Mouse (Mus musculus): ENCODE data around the gene Map3k5. TPM values are rescaled to one million over a fixed set of nuclear protein-coding genes. Genes with fewer than 3 reads are reported as not detected.
A peak's percentile ranks its signal among the peaks of the same experiment; 100 is the strongest.

Map3k5 gene
- polyA plus RNA-seq, 1 experiment from 2014 or later: 1.9 TPM

DNA sequence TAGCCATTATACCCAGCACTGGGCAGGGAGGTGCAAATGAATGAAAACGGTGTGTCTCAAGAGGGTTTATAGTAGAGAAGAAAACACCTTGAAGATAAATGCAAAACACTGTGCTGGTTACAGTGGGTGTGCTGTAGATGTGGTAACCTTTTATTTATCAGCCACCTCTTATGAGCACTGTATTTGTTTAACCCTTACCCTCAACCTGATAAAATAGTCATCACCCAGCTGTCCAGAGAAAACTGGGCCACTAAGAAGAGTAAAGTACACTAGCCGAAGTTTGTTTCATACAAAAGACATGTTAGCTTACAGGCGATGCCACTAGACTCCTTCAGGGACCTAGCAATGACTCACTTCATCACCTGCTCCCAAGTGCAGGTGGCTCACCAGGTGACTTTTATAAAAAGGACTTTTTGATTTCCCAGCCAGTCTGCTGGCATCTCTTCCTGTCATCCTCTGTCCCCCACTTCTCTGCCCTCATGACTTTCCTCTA, 235.0 kb downstream of the Map3k5 start:
- 87% methylated on average over 3 of the region's 3 CpGs for WGBS

DNA sequence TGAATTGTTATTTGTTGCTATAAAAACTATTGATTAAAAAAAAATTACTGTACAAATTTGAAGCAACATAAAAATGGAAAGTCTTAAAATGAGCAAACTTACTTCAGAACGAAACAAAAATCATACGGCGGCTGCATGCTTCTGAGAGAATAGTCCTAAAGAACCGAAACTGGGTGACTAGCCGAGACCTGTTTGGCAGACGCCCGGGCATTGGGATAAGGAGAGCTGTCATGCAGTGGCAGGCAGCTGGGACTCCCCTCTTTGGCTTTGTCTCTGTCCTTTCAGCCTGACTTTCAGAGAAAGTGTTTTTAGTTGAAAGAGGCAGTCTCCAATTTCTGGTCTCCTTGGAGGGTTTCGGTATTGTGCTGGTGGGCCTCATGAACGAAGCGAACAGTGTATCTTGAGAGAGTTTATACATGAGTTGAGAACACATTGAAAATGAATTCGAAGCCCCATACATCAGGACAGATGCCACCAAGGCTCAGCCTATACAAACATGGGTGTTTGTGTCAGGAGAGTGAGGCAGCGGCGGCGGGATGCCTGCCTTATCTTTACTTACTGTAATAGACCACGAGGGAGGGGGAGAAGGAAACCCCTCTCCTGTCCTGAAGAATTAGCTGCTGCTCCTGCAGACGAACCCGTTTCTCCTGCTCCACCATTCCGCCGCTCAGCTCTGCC, 235.8 kb downstream of the Map3k5 start:
- 27% methylated on average over 19 of the region's 19 CpGs for WGBS
- Histone ChIP-seq H3K9ac (replicated peaks; ENCODE audit: low read depth, low read length) (peak overlapping the region; percentile 39), H3K4me3 (ENCODE audit: low read depth, low read length) (peak overlapping the region; percentile 22), H3K27me3 (ENCODE audit: control insufficient read depth, insufficient read depth, low read length) (no peaks in the 10 kb centered on the region), H3K4me2 (ENCODE audit: low read depth, low read length) (peak overlapping the region; percentile 51), H3K27ac (ENCODE audit: low read depth, low read length) (peak overlapping the region; percentile 1; the same call in 1 of the 2 replicates), H3K9me3 (ENCODE audit: control insufficient read depth, low read length) (no peaks in the 10 kb centered on the region), H3K36me3 (ENCODE audit: control insufficient read depth, insufficient read depth, low read length) (no peaks in the 10 kb centered on the region), H3K4me1 (ENCODE audit: control insufficient read depth, insufficient read depth, low read length) (0 out of 2 replicates have a peak, but pooled peaks cover 11% of the 10 kb centered on the region)
- ATAC-seq (ENCODE audit: low read depth): peak; percentile 22; the same call in 1 of the 2 replicates

More for the DNA sequence above, 235.0 kb downstream of the Map3k5 start:
- 0 out of 2 replicates have a peak, but pooled peaks cover 11% of the 10 kb centered on the region for H3K4me1 ChIP-seq (ENCODE audit: control insufficient read depth, insufficient read depth, low read length)
- H3K27ac ChIP-seq (ENCODE audit: low read depth, low read length): no peak overlapping the region
- no peak for ATAC-seq (ENCODE audit: low read depth)
- H3K36me3 ChIP-seq (ENCODE audit: control insufficient read depth, insufficient read depth, low read length): no peaks in the 10 kb centered on the region
- H3K4me2 ChIP-seq (ENCODE audit: low read depth, low read length): no peak overlapping the region
- H3K9ac ChIP-seq (replicated peaks; ENCODE audit: low read depth, low read length): no peak overlapping the region
- H3K4me3 ChIP-seq (ENCODE audit: low read depth, low read length): no peak overlapping the region
- no peaks in the 10 kb centered on the region for H3K27me3 ChIP-seq (ENCODE audit: control insufficient read depth, insufficient read depth, low read length)
- H3K9me3 ChIP-seq (ENCODE audit: control insufficient read depth, low read length): no peaks in the 10 kb centered on the region

DNA sequence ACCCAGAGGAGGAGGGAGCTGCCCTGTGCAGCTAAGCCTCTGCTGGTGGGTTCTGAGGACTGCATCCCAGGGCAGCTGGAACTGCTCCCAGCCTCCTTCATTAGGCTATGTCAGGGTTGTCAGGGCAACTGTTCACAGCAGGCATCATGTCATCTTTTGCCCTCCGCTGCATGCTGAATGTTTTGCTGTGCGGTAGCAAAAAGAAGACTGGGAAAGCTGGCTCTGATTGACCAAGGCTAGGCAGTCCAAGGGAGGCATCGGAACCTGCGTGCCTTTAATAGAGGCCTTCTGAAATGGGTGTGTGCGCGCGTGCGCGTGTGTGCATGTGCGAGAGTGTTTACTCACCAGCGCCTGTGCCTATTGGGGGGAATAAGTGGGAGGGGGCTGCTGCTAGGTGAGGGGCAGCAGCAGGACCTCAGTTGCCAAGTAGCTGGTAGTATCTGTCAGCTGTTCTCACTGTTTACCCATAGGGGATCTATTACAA, 236.4 kb downstream of the Map3k5 start:
- peak overlapping the region; percentile 45; the same call in 1 of the 2 replicates for H3K27ac ChIP-seq (ENCODE audit: low read depth, low read length)
- peak; percentile 97 for ATAC-seq (ENCODE audit: low read depth)
- H3K36me3 ChIP-seq (ENCODE audit: control insufficient read depth, insufficient read depth, low read length): no peaks in the 10 kb centered on the region
- peak overlapping the region; percentile 51 for H3K4me2 ChIP-seq (ENCODE audit: low read depth, low read length)
- H3K9ac ChIP-seq (replicated peaks; ENCODE audit: low read depth, low read length): peak overlapping the region; percentile 39
- 17% methylated on average over 11 of the region's 11 CpGs for WGBS
- 0 out of 2 replicates have a peak, but pooled peaks cover 11% of the 10 kb centered on the region for H3K4me1 ChIP-seq (ENCODE audit: control insufficient read depth, insufficient read depth, low read length)
- peak overlapping the region; percentile 22 for H3K4me3 ChIP-seq (ENCODE audit: low read depth, low read length)
- no peaks in the 10 kb centered on the region for H3K9me3 ChIP-seq (ENCODE audit: control insufficient read depth, low read length)
- no peaks in the 10 kb centered on the region for H3K27me3 ChIP-seq (ENCODE audit: control insufficient read depth, insufficient read depth, low read length)

DNA sequence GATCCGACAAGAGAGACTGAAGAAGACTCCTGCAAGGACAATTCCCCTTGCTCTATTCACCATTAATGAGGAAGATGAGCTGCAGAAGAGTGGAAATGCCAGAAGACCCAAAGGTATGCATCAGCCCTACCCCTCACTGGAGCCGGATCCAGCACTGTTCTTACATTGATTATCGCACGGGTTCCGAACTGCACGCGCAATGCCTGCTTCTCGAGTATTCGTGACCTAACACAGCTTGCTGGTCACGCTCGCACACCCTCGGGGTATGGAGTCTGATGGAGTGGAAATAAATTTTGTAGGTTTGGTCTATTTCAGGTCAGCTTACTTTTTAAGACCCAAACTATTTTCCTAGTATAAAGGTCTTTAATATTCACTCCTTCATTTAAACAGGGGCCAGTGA, 236.9 kb downstream of the Map3k5 start:
- Histone ChIP-seq H3K27me3 (ENCODE audit: control insufficient read depth, insufficient read depth, low read length) (no peaks in the 10 kb centered on the region), H3K4me1 (ENCODE audit: control insufficient read depth, insufficient read depth, low read length) (0 out of 2 replicates have a peak, but pooled peaks cover 11% of the 10 kb centered on the region), H3K9me3 (ENCODE audit: control insufficient read depth, low read length) (no peaks in the 10 kb centered on the region), H3K4me3 (ENCODE audit: low read depth, low read length) (peak overlapping the region; percentile 22), H3K36me3 (ENCODE audit: control insufficient read depth, insufficient read depth, low read length) (no peaks in the 10 kb centered on the region), H3K4me2 (ENCODE audit: low read depth, low read length) (peak overlapping the region; percentile 51), H3K27ac (ENCODE audit: low read depth, low read length) (peak overlapping the region; percentile 45; the same call in 1 of the 2 replicates), H3K9ac (replicated peaks; ENCODE audit: low read depth, low read length) (no peak overlapping the region)
- WGBS: 43% methylated on average over 12 of the region's 12 CpGs
- peak; percentile 30; the same call in 1 of the 2 replicates for ATAC-seq (ENCODE audit: low read depth)

DNA sequence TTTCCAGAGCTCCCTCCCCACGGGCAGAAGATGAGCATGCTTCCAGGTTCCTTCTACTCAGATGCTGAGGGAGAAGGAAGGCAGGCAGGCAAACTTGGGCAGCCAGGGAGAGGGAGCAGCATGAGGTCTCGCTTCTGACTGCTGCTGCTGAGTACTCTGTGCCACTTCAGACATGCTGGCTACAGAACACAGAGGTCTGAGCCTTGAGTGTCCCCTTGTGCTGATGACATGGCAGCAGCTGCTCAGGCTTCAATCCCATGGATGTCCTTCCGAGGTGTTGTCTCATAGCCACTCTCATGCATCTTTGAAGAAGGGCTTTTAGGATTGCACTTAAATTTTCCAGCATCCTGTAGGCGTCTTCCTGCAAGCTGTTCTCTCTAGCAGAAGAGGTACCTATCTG, 237.5 kb downstream of the Map3k5 start:
- Histone ChIP-seq H3K27me3 (ENCODE audit: control insufficient read depth, insufficient read depth, low read length) (no peaks in the 10 kb centered on the region), H3K9ac (replicated peaks; ENCODE audit: low read depth, low read length) (no peak overlapping the region), H3K9me3 (ENCODE audit: control insufficient read depth, low read length) (no peaks in the 10 kb centered on the region), H3K27ac (ENCODE audit: low read depth, low read length) (no peak overlapping the region), H3K4me2 (ENCODE audit: low read depth, low read length) (peak overlapping the region; percentile 51; the same call in 1 of the 2 replicates), H3K36me3 (ENCODE audit: control insufficient read depth, insufficient read depth, low read length) (no peaks in the 10 kb centered on the region), H3K4me3 (ENCODE audit: low read depth, low read length) (peak overlapping the region; percentile 3; the same call in 1 of the 2 replicates), H3K4me1 (ENCODE audit: control insufficient read depth, insufficient read depth, low read length) (0 out of 2 replicates have a peak, but pooled peaks cover 11% of the 10 kb centered on the region)
- 63% methylated on average over 4 of the region's 4 CpGs for whole genome bisulfite sequencing
- ATAC-seq (ENCODE audit: low read depth): no peak

DNA sequence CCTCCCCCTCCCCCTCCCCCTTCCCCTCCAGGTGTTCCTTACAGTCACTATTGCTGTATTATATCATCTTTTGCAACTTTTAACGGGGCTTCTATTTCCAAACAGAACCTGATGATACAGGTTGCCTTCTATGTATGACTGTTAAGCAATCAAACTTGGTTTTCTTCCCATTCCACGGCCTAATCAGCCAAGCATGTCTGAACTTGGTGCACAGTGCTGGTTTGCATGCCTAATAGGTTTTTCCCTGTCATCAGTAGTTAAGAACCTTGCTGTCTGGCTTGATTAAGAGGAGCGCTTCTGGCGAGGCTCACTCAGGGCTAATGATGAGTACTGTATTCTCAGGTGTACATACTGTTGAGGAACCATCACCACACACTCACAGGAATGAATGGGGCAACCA, 239.5 kb downstream of the Map3k5 start:
- H3K9me3 ChIP-seq (ENCODE audit: control insufficient read depth, low read length): no peaks in the 10 kb centered on the region
- no peak overlapping the region for H3K4me2 ChIP-seq (ENCODE audit: low read depth, low read length)
- H3K27ac ChIP-seq (ENCODE audit: low read depth, low read length): no peak overlapping the region
- WGBS: 90% methylated on average over 4 of the region's 4 CpGs
- no peaks in the 10 kb centered on the region for H3K36me3 ChIP-seq (ENCODE audit: control insufficient read depth, insufficient read depth, low read length)
- H3K9ac ChIP-seq (replicated peaks; ENCODE audit: low read depth, low read length): no peak overlapping the region
- no peak for ATAC-seq (ENCODE audit: low read depth)
- H3K4me3 ChIP-seq (ENCODE audit: low read depth, low read length): no peak overlapping the region
- no peaks in the 10 kb centered on the region for H3K27me3 ChIP-seq (ENCODE audit: control insufficient read depth, insufficient read depth, low read length)
- H3K4me1 ChIP-seq (ENCODE audit: control insufficient read depth, insufficient read depth, low read length): 0 out of 2 replicates have a peak, but pooled peaks cover 11% of the 10 kb centered on the region

DNA sequence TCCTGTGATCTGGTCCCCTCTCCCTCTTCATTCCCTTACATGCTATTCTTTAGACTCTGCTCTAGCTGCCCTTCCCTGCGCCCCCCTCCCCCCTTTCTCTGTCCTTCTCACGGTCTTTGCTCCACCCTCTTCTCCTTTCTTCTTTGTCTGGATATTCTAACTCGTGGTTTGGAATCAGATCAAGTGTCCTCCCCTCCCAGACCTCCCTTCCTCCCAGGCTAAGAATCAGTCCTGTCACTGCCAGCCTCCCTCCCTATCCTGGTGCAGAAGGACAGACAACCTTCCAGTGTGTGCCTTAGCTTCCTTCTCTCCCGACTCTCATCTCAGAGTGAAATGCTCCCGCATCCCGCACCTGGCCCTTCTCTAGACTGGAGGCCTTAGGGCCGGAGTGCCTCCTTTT, 241.8 kb downstream of the Map3k5 start:
- no peak overlapping the region for H3K27ac ChIP-seq (ENCODE audit: low read depth, low read length)
- H3K9me3 ChIP-seq (ENCODE audit: control insufficient read depth, low read length): no peaks in the 10 kb centered on the region
- 0 out of 2 replicates have a peak, but pooled peaks cover 6% of the 10 kb centered on the region for H3K4me1 ChIP-seq (ENCODE audit: control insufficient read depth, insufficient read depth, low read length)
- H3K27me3 ChIP-seq (ENCODE audit: control insufficient read depth, insufficient read depth, low read length): no peaks in the 10 kb centered on the region
- no peak for ATAC-seq (ENCODE audit: low read depth)
- H3K4me2 ChIP-seq (ENCODE audit: low read depth, low read length): no peak overlapping the region
- WGBS: 62% methylated on average over 7 of the region's 7 CpGs
- no peak overlapping the region for H3K4me3 ChIP-seq (ENCODE audit: low read depth, low read length)
- H3K9ac ChIP-seq (replicated peaks; ENCODE audit: low read depth, low read length): no peak overlapping the region
- H3K36me3 ChIP-seq (ENCODE audit: control insufficient read depth, insufficient read depth, low read length): no peaks in the 10 kb centered on the region

DNA sequence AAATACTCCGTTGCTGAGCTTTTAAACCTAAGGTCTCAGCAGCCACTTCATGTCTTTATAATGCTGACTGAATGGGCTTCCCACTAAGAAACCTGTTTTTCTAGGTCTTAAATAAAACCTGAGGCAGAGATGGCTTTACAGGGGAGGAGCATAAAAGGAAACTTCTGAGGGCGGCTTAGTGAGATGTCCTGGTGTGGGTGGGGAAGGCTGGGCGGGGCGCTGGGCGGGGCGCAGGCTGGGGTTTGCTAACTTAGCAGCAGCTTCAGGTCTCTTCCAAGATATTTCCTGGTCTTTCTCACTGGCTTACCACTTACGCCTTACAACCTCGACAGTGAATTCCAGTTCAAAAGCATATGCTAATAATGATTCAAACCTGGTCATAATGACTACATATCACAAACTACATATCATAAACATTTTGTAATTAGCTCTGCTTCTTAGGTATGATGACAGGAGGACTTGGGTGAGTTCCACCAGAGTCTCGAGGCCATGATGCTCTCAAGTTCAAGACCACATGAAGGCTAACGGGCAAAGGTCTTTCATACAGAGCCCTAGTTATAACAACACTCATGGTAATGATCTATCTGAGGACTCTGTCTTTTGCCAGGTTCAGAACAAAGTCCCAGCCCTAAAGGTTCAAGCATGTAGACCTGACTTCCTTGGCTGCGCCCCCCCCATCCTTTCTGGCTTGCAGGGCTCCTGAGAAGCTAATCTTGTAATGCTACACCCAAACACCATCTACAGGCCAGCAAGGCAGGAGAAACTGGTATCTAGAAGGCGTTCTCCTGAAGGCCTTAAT, 244.7 kb downstream of the Map3k5 start:
- no peak overlapping the region for H3K4me2 ChIP-seq (ENCODE audit: low read depth, low read length)
- no peaks in the 10 kb centered on the region for H3K27me3 ChIP-seq (ENCODE audit: control insufficient read depth, insufficient read depth, low read length)
- H3K4me1 ChIP-seq (ENCODE audit: control insufficient read depth, insufficient read depth, low read length): 0 out of 2 replicates have a peak, but pooled peaks cover 4% of the 10 kb centered on the region
- H3K4me3 ChIP-seq (ENCODE audit: low read depth, low read length): no peak overlapping the region
- H3K9ac ChIP-seq (replicated peaks; ENCODE audit: low read depth, low read length): no peak overlapping the region
- ATAC-seq (ENCODE audit: low read depth): no peak
- no peaks in the 10 kb centered on the region for H3K9me3 ChIP-seq (ENCODE audit: control insufficient read depth, low read length)
- no peaks in the 10 kb centered on the region for H3K36me3 ChIP-seq (ENCODE audit: control insufficient read depth, insufficient read depth, low read length)
- H3K27ac ChIP-seq (ENCODE audit: low read depth, low read length): no peak overlapping the region
- WGBS: 43% methylated on average over 12 of the region's 12 CpGs
